Mouse (Mus musculus) limb, embryonic 12.5 days (tissue): ENCODE data around the gene Kcnj10. TPM values are rescaled to one million over a fixed set of nuclear protein-coding genes. Genes with fewer than 3 reads are reported as not detected.

Source experiments
- ATAC-seq: fragments of 200-750 bp; cut with Nextera tagmentation; 2 replicates; pipeline ENCODE4 v1.8.0; 2017; ENCODE audit warnings: low read depth, moderate TSS enrichment; ENCODE audit not compliant: insufficient number of reproducible peaks, insufficient read depth, low FRiP score, low TSS enrichment
- H3K27ac ChIP-seq: fragments of 300-500 bp; sonication (generic); 2 replicates; pipeline ENCODE4 v1.5.1; 2016; ENCODE audit warnings: mild to moderate bottlenecking, moderate library complexity
- H3K27me3 ChIP-seq: fragments of 300-500 bp; sonication (generic); 2 replicates; pipeline ENCODE4 v1.6.1; 2016; ENCODE audit warnings: mild to moderate bottlenecking, moderate library complexity
- H3K36me3 ChIP-seq: fragments of 300-500 bp; sonication (generic); 2 replicates; pipeline ENCODE4 v1.6.1; 2016; ENCODE audit warnings: mild to moderate bottlenecking, moderate library complexity
- H3K4me1 ChIP-seq: fragments of 300-500 bp; sonication (generic); replicated peaks from 2 replicates; pipeline ENCODE4 v1.6.1; 2016
- H3K4me2 ChIP-seq: fragments of 300-500 bp; sonication (generic); 2 replicates; pipeline ENCODE4 v1.6.1; 2016; ENCODE audit warnings: mild to moderate bottlenecking, moderate library complexity
- H3K4me3 ChIP-seq: fragments of 300-500 bp; sonication (generic); replicated peaks from 2 replicates; pipeline ENCODE4 v1.5.1; 2016; ENCODE audit warnings: mild to moderate bottlenecking
- H3K9ac ChIP-seq: fragments of 300-500 bp; sonication (generic); replicated peaks from 2 replicates; pipeline ENCODE4 v1.6.1; 2016; ENCODE audit warnings: mild to moderate bottlenecking, moderate library complexity
- H3K9me3 ChIP-seq: fragments of 300-500 bp; sonication (generic); 2 replicates; pipeline ENCODE4 v1.6.1; 2016; ENCODE audit warnings: mild to moderate bottlenecking, moderate library complexity
- WGBS: fragments of 180-500 bp; shearing (Covaris S2); methylation state at CpG from one replicate; pipeline ENCODE4 v1.1.7; 2016; 5-methylcytosine and 5-hydroxymethylcytosine counted together
- polyA plus RNA-seq: library from polyadenylated mRNA; unstranded; fragments of >200 nt; fragmentation: Nextera tagmentation; extraction: Ambion mirVana; gene quantifications from 2 replicates; pipeline ENCODE4 v1.2.1, GENCODE M21; 2016

The Kcnj10 gene
- polyA plus RNA-seq: 0.04 and 0.05 TPM in 2 replicates

GRCm38 (mm10) chr1:172340729-172341321 is at the start of gene Kcnj10:
TSS of gene Kcnj10 (plus strand) at chr1:172341210.
- peak within 1 kb of the TSS; percentile 66 for H3K4me2 ChIP-seq
- 0 out of 2 replicates have a peak within 1 kb of the TSS, but pooled peaks have one; percentile 27 for H3K9ac ChIP-seq
- WGBS: 2% methylated on average over 37 of the region's 38 CpGs
- ATAC-seq: peak; percentile 82
- peaks cover 6% of the 10 kb centered on the region; the same call in 1 of the 2 replicates for H3K4me1 ChIP-seq
- peak within 1 kb of the TSS; percentile 41 for H3K4me3 ChIP-seq
- H3K36me3 ChIP-seq: no peaks in the 10 kb centered on the region
- H3K9me3 ChIP-seq: no peaks in the 10 kb centered on the region
- no peak within 1 kb of the TSS for H3K27ac ChIP-seq
- peaks cover 68% of the 10 kb centered on the region for H3K27me3 ChIP-seq

DNA sequence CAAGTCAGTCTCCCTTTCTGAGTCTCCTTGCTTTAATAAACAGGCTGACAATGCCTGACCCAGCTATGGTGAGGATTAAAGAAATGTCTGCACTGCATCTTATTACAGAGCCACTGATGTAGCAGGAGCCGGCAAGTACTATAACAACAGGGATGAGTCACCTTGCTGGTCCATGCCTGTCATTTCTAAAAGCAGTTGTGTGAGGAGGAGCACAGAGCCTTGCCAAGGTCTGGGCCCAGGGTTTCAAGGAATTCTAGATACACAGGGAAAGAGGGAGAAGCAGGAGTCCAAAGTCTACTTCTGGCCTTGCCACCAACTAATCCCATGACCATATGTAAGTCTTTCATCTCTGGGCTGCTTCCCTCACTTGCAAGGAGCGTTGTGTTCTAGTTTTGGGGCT is 48.1 kb upstream of the Kcnj10 start:
- no peak overlapping the region for H3K27ac ChIP-seq
- no peak overlapping the region for H3K4me3 ChIP-seq
- 75% methylated on average over 2 of the region's 2 CpGs for WGBS
- H3K9ac ChIP-seq: no peak overlapping the region
- peaks cover 34% of the 10 kb centered on the region for H3K4me1 ChIP-seq
- peaks cover 6% of the 10 kb centered on the region; the same call in 1 of the 2 replicates for H3K36me3 ChIP-seq
- H3K27me3 ChIP-seq: no peaks in the 10 kb centered on the region
- no peak overlapping the region for H3K4me2 ChIP-seq
- no peak for ATAC-seq
- H3K9me3 ChIP-seq: no peaks in the 10 kb centered on the region

GRCm38 (mm10) chr1:172293449-172293848 is 47.6 kb upstream of the Kcnj10 start:
- Histone ChIP-seq H3K27ac (no peak overlapping the region), H3K4me3 (no peak overlapping the region), H3K9me3 (no peaks in the 10 kb centered on the region), H3K36me3 (peaks cover 6% of the 10 kb centered on the region; the same call in 1 of the 2 replicates), H3K4me2 (no peak overlapping the region), H3K27me3 (no peaks in the 10 kb centered on the region), H3K4me1 (peaks cover 40% of the 10 kb centered on the region), H3K9ac (no peak overlapping the region)
- 95% methylated on average over 11 of the region's 11 CpGs for WGBS
- no peak for ATAC-seq

GRCm38 (mm10) chr1:172295751-172296197 is 45.2 kb upstream of the Kcnj10 start:
- H3K27me3 ChIP-seq: no peaks in the 10 kb centered on the region
- no peak overlapping the region for H3K9ac ChIP-seq
- H3K9me3 ChIP-seq: no peaks in the 10 kb centered on the region
- H3K4me1 ChIP-seq: peaks cover 61% of the 10 kb centered on the region
- ATAC-seq: peak; percentile 63
- H3K36me3 ChIP-seq: peaks cover 2% of the 10 kb centered on the region; the same call in 1 of the 2 replicates
- no peak overlapping the region for H3K4me3 ChIP-seq
- WGBS: 39% methylated on average over 4 of the region's 4 CpGs
- H3K27ac ChIP-seq: peak overlapping the region; percentile 88
- H3K4me2 ChIP-seq: peak overlapping the region; percentile 50

DNA sequence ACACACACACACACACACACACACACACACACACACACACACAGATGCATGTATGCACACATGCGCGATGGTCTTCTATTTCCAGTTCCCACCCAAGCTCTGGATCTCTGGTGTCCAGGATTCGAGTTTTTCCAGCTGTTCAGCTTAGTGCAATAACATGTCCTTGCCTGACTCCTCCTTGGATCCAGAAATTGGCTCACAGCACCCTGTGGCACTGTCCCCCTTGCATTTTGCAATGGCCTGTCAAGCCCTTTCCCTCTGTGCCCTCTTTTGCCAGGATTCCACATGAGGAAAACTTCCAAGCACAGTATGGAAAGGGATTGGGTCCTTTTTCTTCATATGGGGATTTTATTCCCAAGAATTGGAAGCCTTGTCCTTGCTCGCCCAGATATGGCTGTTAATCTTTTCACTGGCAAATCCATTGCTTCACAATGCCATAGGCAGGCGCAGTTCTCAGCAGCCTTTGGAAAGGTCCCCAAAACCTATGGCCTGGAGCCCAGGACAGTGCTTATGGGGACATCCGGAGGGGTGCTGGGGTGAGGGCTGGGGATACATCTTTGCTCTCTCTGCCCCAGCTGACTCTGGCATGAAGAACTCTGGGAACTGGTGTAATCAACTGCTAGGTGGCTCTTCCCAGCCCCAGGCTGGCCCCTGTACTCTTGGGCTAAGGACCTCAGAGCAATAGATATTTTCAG is 44.0 kb upstream of the Kcnj10 start:
- ATAC-seq: no peak
- Histone ChIP-seq H3K4me3 (peak overlapping the region; percentile 28), H3K27ac (peak overlapping the region; percentile 88)

DNA sequence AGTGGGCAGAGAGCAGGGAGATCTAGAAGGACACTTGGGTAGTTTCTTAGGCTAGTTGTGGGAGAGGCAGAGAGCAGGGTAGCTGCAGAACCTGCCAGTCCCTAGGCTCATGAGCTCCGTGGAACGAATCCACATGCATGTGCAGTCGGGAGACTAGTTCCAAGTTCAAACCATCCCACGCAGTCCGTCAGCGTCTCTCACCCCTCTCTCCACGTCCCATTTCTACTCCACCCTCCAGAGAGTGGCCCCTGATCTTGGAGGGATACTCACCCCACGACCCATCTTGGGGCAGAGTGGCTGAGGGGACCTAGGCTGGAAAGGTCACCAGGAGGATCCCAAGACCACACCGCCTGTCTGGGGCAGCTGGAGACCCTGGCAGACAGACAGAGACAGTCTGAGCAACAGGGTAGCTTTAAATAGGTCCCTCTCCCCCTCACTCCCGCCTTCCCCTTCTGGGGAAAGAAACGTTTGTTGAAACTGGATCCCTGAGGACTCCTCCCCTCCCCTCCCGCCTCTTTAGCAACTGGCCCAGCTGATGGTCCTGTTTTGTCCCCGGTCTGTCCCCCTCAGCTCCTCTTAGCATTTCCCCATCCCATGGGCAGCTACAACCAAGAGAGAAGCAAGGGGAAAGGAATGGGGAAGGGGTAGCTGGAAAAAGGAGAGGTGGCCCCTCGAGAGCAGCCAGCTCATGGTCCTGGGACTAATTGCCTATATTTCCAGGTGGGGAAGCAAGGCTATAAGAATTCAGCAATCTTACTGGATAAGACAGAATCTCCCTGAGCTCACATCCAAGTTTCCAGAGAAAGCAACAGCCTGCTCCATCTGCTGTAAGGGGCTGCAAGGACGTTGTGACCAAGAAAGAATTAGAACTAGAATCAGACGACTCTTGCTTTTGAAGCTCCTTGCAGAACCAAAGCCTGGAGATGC is 43.1 kb upstream of the Kcnj10 start, which contains the start of gene Atp1a2:
Gene Atp1a2, minus strand, starts transcription at position 454 of the 927 bp plus-strand sequence.
- WGBS: 8% methylated on average over 16 of the region's 16 CpGs
- H3K9me3 ChIP-seq: no peaks in the 10 kb centered on the region
- no peak for ATAC-seq
- no peaks in the 10 kb centered on the region for H3K27me3 ChIP-seq
- H3K4me2 ChIP-seq: peak within 1 kb of the TSS; percentile 50
- peak within 1 kb of the TSS; percentile 28 for H3K4me3 ChIP-seq
- H3K36me3 ChIP-seq: no peaks in the 10 kb centered on the region
- peak within 1 kb of the TSS; percentile 28; the same call in 1 of the 2 replicates for H3K9ac ChIP-seq
- peaks cover 82% of the 10 kb centered on the region for H3K4me1 ChIP-seq
- H3K27ac ChIP-seq: peak within 1 kb of the TSS; percentile 88

More for the DNA sequence above, 44.0 kb upstream of the Kcnj10 start:
- Histone ChIP-seq H3K4me2 (peak overlapping the region; percentile 50), H3K4me1 (peaks cover 72% of the 10 kb centered on the region), H3K36me3 (no peaks in the 10 kb centered on the region), H3K27me3 (no peaks in the 10 kb centered on the region), H3K9ac (peak overlapping the region; percentile 28; the same call in 1 of the 2 replicates), H3K9me3 (no peaks in the 10 kb centered on the region)
- WGBS: 76% methylated on average over 6 of the region's 6 CpGs

GRCm38 (mm10) chr1:172299528-172299927 is 41.5 kb upstream of the Kcnj10 start:
- H3K36me3 ChIP-seq: no peaks in the 10 kb centered on the region
- peaks cover 89% of the 10 kb centered on the region for H3K4me1 ChIP-seq
- no peak overlapping the region for H3K4me2 ChIP-seq
- H3K9me3 ChIP-seq: no peaks in the 10 kb centered on the region
- no peak for ATAC-seq
- no peaks in the 10 kb centered on the region for H3K27me3 ChIP-seq
- no peak overlapping the region for H3K4me3 ChIP-seq
- WGBS: 57% methylated on average over 7 of the region's 7 CpGs
- no peak overlapping the region for H3K9ac ChIP-seq
- no peak overlapping the region for H3K27ac ChIP-seq

- H3K4me2 ChIP-seq: no peak overlapping the region
- ATAC-seq: no peak
- no peaks in the 10 kb centered on the region for H3K27me3 ChIP-seq
- no peaks in the 10 kb centered on the region for H3K9me3 ChIP-seq
- H3K36me3 ChIP-seq: no peaks in the 10 kb centered on the region
- peaks cover 84% of the 10 kb centered on the region for H3K4me1 ChIP-seq
- 55% methylated on average over 5 of the region's 5 CpGs for WGBS
- no peak overlapping the region for H3K4me3 ChIP-seq
- H3K27ac ChIP-seq: peak overlapping the region; percentile 18; the same call in 1 of the 2 replicates
- no peak overlapping the region for H3K9ac ChIP-seq
These were observed 40.8 kb upstream of the Kcnj10 start for GRCm38 (mm10) chr1:172300247-172300646.

DNA sequence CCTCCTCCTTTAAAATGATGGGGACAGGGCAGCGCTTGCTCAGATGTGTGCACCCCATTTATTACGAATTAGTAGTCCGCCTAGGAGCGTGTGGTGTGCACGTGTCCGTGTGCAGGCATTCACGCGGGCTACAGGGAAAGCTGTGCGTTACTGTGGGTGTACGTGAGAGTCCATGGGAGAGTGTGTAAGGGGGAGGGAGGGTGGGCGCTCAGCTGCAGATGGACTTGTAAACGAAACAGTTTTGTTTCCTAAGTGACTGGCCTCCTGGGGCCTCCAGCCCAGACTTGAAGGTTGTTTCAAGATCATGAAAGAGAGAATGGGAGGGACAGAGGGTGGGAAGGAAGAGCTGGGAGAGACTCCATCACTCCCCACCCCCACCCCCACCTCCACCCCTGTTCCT is 39.8 kb upstream of the Kcnj10 start:
- Histone ChIP-seq H3K4me2 (no peak overlapping the region), H3K4me1 (peaks cover 75% of the 10 kb centered on the region), H3K4me3 (no peak overlapping the region), H3K9me3 (no peaks in the 10 kb centered on the region), H3K9ac (no peak overlapping the region), H3K27me3 (no peaks in the 10 kb centered on the region), H3K27ac (peak overlapping the region; percentile 18; the same call in 1 of the 2 replicates), H3K36me3 (no peaks in the 10 kb centered on the region)
- 24% methylated on average over 12 of the region's 12 CpGs for WGBS
- ATAC-seq: no peak

GRCm38 (mm10) chr1:172302311-172302710 is 38.7 kb upstream of the Kcnj10 start:
- Histone ChIP-seq H3K9me3 (no peaks in the 10 kb centered on the region), H3K36me3 (no peaks in the 10 kb centered on the region), H3K27me3 (no peaks in the 10 kb centered on the region), H3K27ac (no peak overlapping the region), H3K9ac (no peak overlapping the region), H3K4me1 (peaks cover 63% of the 10 kb centered on the region), H3K4me3 (no peak overlapping the region), H3K4me2 (no peak overlapping the region)
- WGBS: 42% methylated on average over 3 of the region's 3 CpGs
- ATAC-seq: no peak
